In the genomic region with DNA sequence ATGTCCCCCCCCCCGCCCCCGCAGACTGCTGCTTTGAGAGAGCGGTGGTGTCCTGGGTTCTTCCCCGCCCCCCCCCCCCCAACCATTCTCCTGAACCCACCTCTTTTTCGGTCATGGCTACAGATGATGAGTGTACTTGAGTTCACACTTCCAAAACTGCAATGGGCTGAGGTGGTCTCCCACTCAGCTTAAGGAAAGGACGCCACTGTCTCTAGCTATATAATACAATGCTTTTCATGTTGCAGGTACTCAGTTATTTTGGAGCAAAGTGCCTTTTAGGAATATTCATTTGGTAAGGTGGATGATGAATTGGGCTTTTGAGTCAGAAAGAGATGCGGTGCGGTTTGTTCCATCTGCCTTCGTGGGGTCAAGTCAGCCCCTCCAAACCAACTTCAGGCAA, we compare ENCODE assay signal across 8 mouse cellular contexts. TPM values are rescaled to one million over a fixed set of nuclear protein-coding genes. Genes with fewer than 3 reads are reported as not detected.
DNase-seq lines count a peak whose midpoint lies in the region; ATAC-seq lines count a peak whose summit lies in the region.

No protein-coding gene starts in this region.

- no peaks in the 10 kb centered on the region for H3K27me3 ChIP-seq in heart, embryonic 16.5 days (ENCODE audit: control insufficient read depth, insufficient read depth, low read length)
- 0 out of 2 replicates have a peak, but pooled peaks cover 4% of the 10 kb centered on the region for H3K27me3 ChIP-seq in embryonic facial prominence, embryonic 12.5 days
- no peaks in the 10 kb centered on the region for H3K27me3 ChIP-seq in hindbrain, embryonic 16.5 days (replicated peaks; ENCODE audit: control insufficient read depth, insufficient read depth, low read length)
- no peaks in the 10 kb centered on the region for H3K27me3 ChIP-seq in midbrain, embryonic 15.5 days (replicated peaks)

- DNase-seq in heart, postnatal 10 days = no peak
- no peak for DNase-seq in c-Kit-positive CD71-positive TER-119-positive erythroid progenitor cells, embryonic 14.5 days (ENCODE audit: low spot score)
- no peak for DNase-seq in cerebellum, adult 18-20 months
- DNase-seq in layer of hippocampus, postnatal 10 days (ENCODE audit: low spot score in 2 of 2) = no peak

- peaks cover 2% of the 10 kb centered on the region; the same call in 1 of the 2 replicates for H3K4me1 ChIP-seq in heart, embryonic 16.5 days (ENCODE audit: control insufficient read depth, insufficient read depth, low read length)
- H3K4me1 ChIP-seq in embryonic facial prominence, embryonic 12.5 days = no peaks in the 10 kb centered on the region
- H3K4me1 ChIP-seq in hindbrain, embryonic 16.5 days (ENCODE audit: control insufficient read depth, insufficient read depth, low read depth, low read length) = peaks cover 2% of the 10 kb centered on the region; the same call in 1 of the 2 replicates
- peaks cover 6% of the 10 kb centered on the region for H3K4me1 ChIP-seq in midbrain, embryonic 15.5 days

- intact Hi-C loops in heart, postnatal 10 days (cut with DNase I) = no loop called here

- H3K36me3 ChIP-seq in heart, embryonic 16.5 days (ENCODE audit: control insufficient read depth, insufficient read depth) = no peaks in the 10 kb centered on the region
- H3K36me3 ChIP-seq in embryonic facial prominence, embryonic 12.5 days = no peaks in the 10 kb centered on the region
- no peaks in the 10 kb centered on the region for H3K36me3 ChIP-seq in hindbrain, embryonic 16.5 days (ENCODE audit: control insufficient read depth, insufficient read depth, low read length)
- no peaks in the 10 kb centered on the region for H3K36me3 ChIP-seq in midbrain, embryonic 15.5 days (replicated peaks)

- peak overlapping the region; percentile 46 for H3K4me3 ChIP-seq in heart, embryonic 16.5 days (ENCODE audit: low read length)
- peak overlapping the region; percentile 40 for H3K4me3 ChIP-seq in embryonic facial prominence, embryonic 12.5 days
- H3K4me3 ChIP-seq in hindbrain, embryonic 16.5 days (ENCODE audit: low read length) = peak overlapping the region; percentile 60
- H3K4me3 ChIP-seq in midbrain, embryonic 15.5 days = peak overlapping the region; percentile 64

- H3K27ac ChIP-seq in heart, embryonic 16.5 days (ENCODE audit: low read length) = no peak overlapping the region
- no peak overlapping the region for H3K27ac ChIP-seq in embryonic facial prominence, embryonic 12.5 days
- H3K27ac ChIP-seq in hindbrain, embryonic 16.5 days (ENCODE audit: low read depth, low read length) = no peak overlapping the region
- peak overlapping the region; percentile 62 for H3K27ac ChIP-seq in midbrain, embryonic 15.5 days

- ATAC-seq in heart, embryonic 16.5 days (replicated peaks; ENCODE audit: extremely low read depth, insufficient read depth, low FRiP score) = no peak
- ATAC-seq in embryonic facial prominence, embryonic 12.5 days (ENCODE audit: insufficient number of reproducible peaks, insufficient read depth, low FRiP score, low TSS enrichment) = no peak
- ATAC-seq in hindbrain, embryonic 16.5 days = peak; percentile 19; the same call in 1 of the 2 replicates
- ATAC-seq in midbrain, embryonic 15.5 days (replicated peaks) = peak; percentile 59

- 34% methylated on average over 8 of the region's 9 CpGs for WGBS in heart, embryonic 16.5 days
- 42% methylated on average over 9 of the region's 9 CpGs for WGBS in embryonic facial prominence, embryonic 12.5 days
- WGBS in hindbrain, embryonic 16.5 days = 35% methylated on average over 9 of the region's 9 CpGs
- 27% methylated on average over 9 of the region's 9 CpGs for WGBS in midbrain, embryonic 15.5 days

- H3K4me2 ChIP-seq in heart, embryonic 16.5 days (ENCODE audit: low read depth, low read length) = peak overlapping the region; percentile 72; the same call in 1 of the 2 replicates
- H3K4me2 ChIP-seq in embryonic facial prominence, embryonic 12.5 days (replicated peaks) = peak overlapping the region; percentile 73
- peak overlapping the region; percentile 79 for H3K4me2 ChIP-seq in hindbrain, embryonic 16.5 days (ENCODE audit: low read length)
- peak overlapping the region; percentile 85 for H3K4me2 ChIP-seq in midbrain, embryonic 15.5 days

- H3K9ac ChIP-seq in heart, embryonic 16.5 days (ENCODE audit: low read length) = no peak overlapping the region; the same call in 1 of the 2 replicates
- no peak overlapping the region for H3K9ac ChIP-seq in embryonic facial prominence, embryonic 12.5 days
- H3K9ac ChIP-seq in hindbrain, embryonic 16.5 days (ENCODE audit: low read depth, low read length) = no peak overlapping the region; the same call in 1 of the 2 replicates
- peak overlapping the region; percentile 61 for H3K9ac ChIP-seq in midbrain, embryonic 15.5 days

- H3K9me3 ChIP-seq in heart, embryonic 16.5 days (replicated peaks; ENCODE audit: control insufficient read depth, low read length) = peaks cover 5% of the 10 kb centered on the region
- peaks cover 5% of the 10 kb centered on the region for H3K9me3 ChIP-seq in embryonic facial prominence, embryonic 12.5 days
- no peaks in the 10 kb centered on the region; the same call in 1 of the 2 replicates for H3K9me3 ChIP-seq in hindbrain, embryonic 16.5 days (ENCODE audit: control insufficient read depth, low read length)
- H3K9me3 ChIP-seq in midbrain, embryonic 15.5 days = peaks cover 5% of the 10 kb centered on the region; the same call in 1 of the 2 replicates

RNA-seq across cellular contexts. Expression of gene Drc1, which starts 0.3 kb away (rescaled TPM):
- polyA plus RNA-seq in heart, embryonic 16.5 days (2015; fragmentation: Nextera tagmentation; extraction: Ambion mirVana) = 1.7 and 3.3 TPM in 2 replicates
- under 1 TPM; 0.10 to 0.53 TPM for total RNA-seq in heart, postnatal 10 days (2021)
- 0.58 TPM in 1 of 2 replicates, not detected in the other for polyA plus RNA-seq in embryonic facial prominence, embryonic 12.5 days (2016; fragmentation: Nextera tagmentation; extraction: Ambion mirVana)
- polyA plus RNA-seq in hindbrain, embryonic 16.5 days (2015; fragmentation: Nextera tagmentation; extraction: Ambion mirVana) = 6.3 and 7.0 TPM in 2 replicates
- 7.2 and 7.4 TPM in 2 replicates for polyA plus RNA-seq in midbrain, embryonic 15.5 days (2015; fragmentation: Nextera tagmentation; extraction: Ambion mirVana)
- 10 to 100 TPM; 16.3 to 16.5 TPM for total RNA-seq in layer of hippocampus, postnatal 10 days (2021)

RNA-seq across cellular contexts. Expression of gene Selenoi, which starts 48.5 kb away (rescaled TPM):
- 12.8 and 14.2 TPM in 2 replicates for polyA plus RNA-seq in heart, embryonic 16.5 days (2015; fragmentation: Nextera tagmentation; extraction: Ambion mirVana)
- total RNA-seq in heart, postnatal 10 days (2021) = 10 to 100 TPM; 17.4 to 19.8 TPM
- 19.1 and 19.6 TPM in 2 replicates for polyA plus RNA-seq in embryonic facial prominence, embryonic 12.5 days (2016; fragmentation: Nextera tagmentation; extraction: Ambion mirVana)
- polyA plus RNA-seq in hindbrain, embryonic 16.5 days (2015; fragmentation: Nextera tagmentation; extraction: Ambion mirVana) = 26.5 and 29.8 TPM in 2 replicates
- polyA plus RNA-seq in midbrain, embryonic 15.5 days (2015; fragmentation: Nextera tagmentation; extraction: Ambion mirVana) = 28.0 and 31.1 TPM in 2 replicates
- total RNA-seq in layer of hippocampus, postnatal 10 days (2021) = 10 to 100 TPM; 59.5 to 61.1 TPM

Comparison
In these comparisons a context has a peak if more than half of its experiments do, and no peak if none do; other contexts are left out.
1. ATAC-seq: peak in hindbrain, embryonic 16.5 days (single experiment) and midbrain, embryonic 15.5 days (single experiment); none in heart, embryonic 16.5 days (single experiment) and embryonic facial prominence, embryonic 12.5 days (single experiment).
2. Peak in every context shown above with its lines, with median percentiles within 50 percentile points of each other: H3K4me2 ChIP-seq and H3K4me3 ChIP-seq.